Mouse (Mus musculus): ENCODE measurements at regions not wholly inside any gene's neighbourhood (a gene's known extent, or its start where the extent isn't known, plus 50 kb on each side); places are given as distances from the start of the nearest gene placed in this dataset.

GRCm38 (mm10) chr13:116705611-116706386 is 319.5 kb downstream of the Parp8 start:
- TF ChIP-seq CTCF (IDR thresholded peaks at IDR 0.05; ENCODE audit: insufficient read depth, low read length) (no peak), POLR2A (IDR thresholded peaks at IDR 0.05; ENCODE audit: borderline replicate concordance, extremely low read depth, low read depth, low read length) (no peak)
